Mouse (Mus musculus): ENCODE data around the gene Pbx1.

DNA sequence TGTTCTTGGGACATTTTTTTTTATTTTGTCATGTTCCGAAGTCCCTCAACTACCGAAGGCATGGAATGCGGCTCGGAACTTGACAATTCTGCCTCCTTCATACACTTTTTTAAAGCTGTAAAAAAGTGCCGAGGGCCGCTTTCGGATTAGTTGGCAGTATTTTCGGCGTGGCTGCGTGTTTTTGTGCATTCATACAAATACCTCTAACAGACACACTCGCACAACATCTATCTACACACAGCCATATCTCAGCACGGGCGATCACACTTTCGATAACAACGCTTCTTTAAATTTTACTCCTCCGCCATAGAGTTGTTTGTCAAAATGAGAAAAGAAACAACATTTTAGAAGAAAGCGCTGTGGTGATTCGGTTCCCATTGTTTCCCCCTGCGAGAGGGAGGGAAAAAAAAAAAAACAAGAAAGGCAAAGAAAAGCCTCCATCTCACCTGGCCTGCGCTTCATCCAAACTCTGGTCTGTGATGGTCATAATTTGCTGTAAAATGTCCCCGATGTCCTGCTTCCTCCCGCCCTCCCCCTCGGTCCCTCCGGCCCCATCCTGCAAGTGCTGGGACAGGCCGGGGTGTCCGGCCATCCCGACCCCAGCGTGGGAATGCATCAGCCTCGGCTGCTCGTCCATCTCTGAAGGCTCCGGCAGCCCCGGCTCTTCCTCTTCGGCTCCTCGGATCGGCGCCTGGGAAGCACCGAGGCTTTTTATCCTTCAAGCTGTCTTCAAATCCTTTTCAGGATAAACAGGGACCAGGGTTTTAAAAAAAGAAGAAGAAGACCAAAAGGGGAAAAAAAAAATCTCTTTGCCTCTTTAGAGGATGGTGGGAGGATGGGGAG lies 981 bp downstream of the Pbx1 start:
- TF ChIP-seq MAZ (IDR thresholded peaks at IDR 0.05; ENCODE audit: low read depth, low read length) (no peak), POLR2A (IDR thresholded peaks at IDR 0.05; ENCODE audit: control insufficient read depth in 1 of 2, insufficient read depth in 1 of 2, low read depth in 1 of 2, low read length in 2 of 2, poor library complexity in 1 of 2) (no peak), TBP (IDR thresholded peaks at IDR 0.05; ENCODE audit: low read depth, low read length) (no peak), E2F4 (IDR thresholded peaks at IDR 0.05; ENCODE audit: borderline replicate concordance, low read depth, low read length) (no peak), CTCF (IDR thresholded peaks at IDR 0.05 in 2 of 3, conservative IDR thresholded peaks at IDR 0.05 in 1 of 3; ENCODE audit: control insufficient read depth in 1 of 3, insufficient read depth in 1 of 3, low read depth in 2 of 3, low read length in 3 of 3, poor library complexity in 1 of 3, severe bottlenecking in 1 of 3) (no peak), USF2 (IDR thresholded peaks at IDR 0.05; ENCODE audit: borderline replicate concordance in 1 of 2, insufficient read depth in 1 of 2, low read depth in 1 of 2, low read length in 2 of 2) (no peak)

All from MEL (cell line).